15 mouse cellular contexts compared by ENCODE assay signal in the genomic region with DNA sequence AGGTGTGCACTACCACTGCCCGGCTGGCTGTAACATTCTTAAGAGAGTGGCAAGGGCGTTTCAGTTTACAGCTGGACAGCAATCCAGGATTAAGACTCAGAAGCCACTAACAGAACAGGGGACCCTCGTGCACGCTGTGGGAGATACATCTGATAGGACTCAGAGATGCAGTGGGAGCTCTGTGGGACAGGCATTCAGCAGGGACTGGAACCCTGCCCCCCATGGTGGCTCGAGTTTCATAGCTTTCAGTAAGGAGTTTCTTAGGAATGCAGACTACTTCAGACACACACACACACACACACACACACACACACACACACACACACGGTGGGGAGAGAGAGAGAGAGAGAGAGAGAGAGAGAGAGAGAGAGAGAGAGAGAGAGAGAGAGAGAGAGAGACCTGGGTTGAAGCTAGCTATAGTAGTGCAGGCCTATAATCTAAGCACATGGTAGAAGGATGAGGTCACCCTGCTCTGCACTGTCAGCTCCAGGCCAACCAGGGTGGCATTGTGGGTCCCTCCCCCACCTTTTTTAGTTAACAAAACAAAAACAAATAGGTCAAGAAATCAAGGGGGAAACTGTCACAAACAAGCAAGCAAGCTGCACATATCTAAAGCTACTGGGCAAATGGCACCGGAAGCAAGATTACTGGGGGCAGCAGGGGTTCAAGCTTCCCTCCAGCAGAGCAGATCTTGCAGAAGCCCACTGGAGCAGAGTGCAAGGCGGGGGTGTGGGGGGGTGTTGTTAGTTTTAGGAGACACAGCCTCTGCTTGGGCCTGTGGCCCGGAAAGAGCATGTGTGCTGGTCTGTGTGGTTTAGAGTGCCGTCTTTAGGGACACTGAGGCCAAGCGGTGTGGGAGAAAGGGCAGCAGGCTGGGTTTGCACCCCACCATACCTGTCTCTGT. TPM values are rescaled to one million over a fixed set of nuclear protein-coding genes. Genes with fewer than 3 reads are reported as not detected.
A peak's percentile ranks its signal among the peaks of the same experiment; 100 is the strongest.
DNase-seq lines count a peak whose midpoint lies in the region; ATAC-seq lines count a peak whose summit lies in the region.
"Had no signal": no experiment of that assay in that cellular context is flagged by ENCODE, and none has a peak within 500 bp of the region (broad histone marks: within the 10 kb centered on the region; RNA-seq: fewer than 3 reads in every experiment).

No protein-coding gene starts in this region.

- peak overlapping the region; percentile 62 for H3K27ac ChIP-seq in heart, embryonic 16.5 days (ENCODE audit: low read length)
- 0 out of 2 replicates have a peak overlapping the region, but pooled peaks have one; percentile 52 for H3K27ac ChIP-seq in neural tube, embryonic 13.5 days (replicated peaks)
- peak overlapping the region; percentile 55; the same call in 1 of the 2 replicates for H3K27ac ChIP-seq in kidney, embryonic 16.5 days (ENCODE audit: low read length)
- H3K27ac ChIP-seq: midbrain, embryonic 13.5 days had no signal

- H3K9ac ChIP-seq in heart, embryonic 16.5 days (ENCODE audit: low read length): no peak overlapping the region
- peak overlapping the region; percentile 38 for H3K9ac ChIP-seq in neural tube, embryonic 13.5 days
- H3K9ac ChIP-seq in kidney, embryonic 16.5 days (replicated peaks; ENCODE audit: low read length): no peak overlapping the region
- H3K9ac ChIP-seq: midbrain, embryonic 13.5 days had no signal

- no peak for ATAC-seq in heart, embryonic 16.5 days (replicated peaks; ENCODE audit: extremely low read depth, insufficient read depth, low FRiP score)
- no peak for ATAC-seq in neural tube, embryonic 13.5 days (ENCODE audit: low read depth)
- ATAC-seq in kidney, embryonic 16.5 days (ENCODE audit: low FRiP score, low TSS enrichment): peak; percentile 21; the same call in 1 of the 2 replicates
- ATAC-seq: inflammation-experienced regulatory T-cells, adult 6 months; midbrain, embryonic 13.5 days had no signal

- DNase-seq in heart, adult 8-10 months (ENCODE audit: low spot score): no peak
- DNase-seq in neural tube, embryonic 10.5 days (ENCODE audit: extremely low spot score, low spot score): no peak
- peak; percentile 65 for DNase-seq in lung, postnatal 10 days
- DNase-seq in Muller cell, postnatal 12 days (ENCODE audit: inconsistent ontology term): no peak
- DNase-seq in right cerebral cortex, adult 2 months (ENCODE audit: low spot score in 2 of 2): no peak
- DNase-seq: adrenal gland, postnatal 14 days; cerebellum, postnatal 14 days; right cerebral cortex, postnatal 25 days; thymus, postnatal 36 days had no signal

- 40% methylated on average over 11 of the region's 11 CpGs for WGBS in heart, embryonic 16.5 days
- 64% methylated on average over 10 of the region's 11 CpGs for WGBS in neural tube, embryonic 13.5 days
- WGBS in kidney, embryonic 16.5 days: 31% methylated on average over 10 of the region's 11 CpGs

- no peaks in the 10 kb centered on the region for H3K9me3 ChIP-seq in heart, embryonic 16.5 days (replicated peaks; ENCODE audit: control insufficient read depth, low read length)
- H3K9me3 ChIP-seq in neural tube, embryonic 13.5 days: no peaks in the 10 kb centered on the region
- H3K9me3 ChIP-seq in kidney, embryonic 16.5 days (ENCODE audit: low read length): no peaks in the 10 kb centered on the region
- H3K9me3 ChIP-seq: G1E; midbrain, embryonic 13.5 days had no signal

- no peak overlapping the region for H3K4me2 ChIP-seq in heart, embryonic 16.5 days (ENCODE audit: low read depth, low read length)
- H3K4me2 ChIP-seq in neural tube, embryonic 13.5 days: no peak overlapping the region
- no peak overlapping the region for H3K4me2 ChIP-seq in kidney, embryonic 16.5 days (replicated peaks; ENCODE audit: low read depth, low read length)
- H3K4me2 ChIP-seq: midbrain, embryonic 13.5 days had no signal

- H3K36me3 ChIP-seq in heart, embryonic 16.5 days (ENCODE audit: control insufficient read depth, insufficient read depth): no peaks in the 10 kb centered on the region
- peaks cover 30% of the 10 kb centered on the region for H3K36me3 ChIP-seq in neural tube, embryonic 13.5 days
- 0 out of 2 replicates have a peak, but pooled peaks cover 8% of the 10 kb centered on the region for H3K36me3 ChIP-seq in kidney, embryonic 16.5 days (ENCODE audit: insufficient read depth, low read length)

- H3K27me3 ChIP-seq in heart, embryonic 16.5 days (ENCODE audit: control insufficient read depth, insufficient read depth, low read length): no peaks in the 10 kb centered on the region
- H3K27me3 ChIP-seq in neural tube, embryonic 13.5 days: no peaks in the 10 kb centered on the region
- no peaks in the 10 kb centered on the region for H3K27me3 ChIP-seq in kidney, embryonic 16.5 days (ENCODE audit: insufficient read depth, low read length)
- H3K27me3 ChIP-seq: midbrain, embryonic 13.5 days had no signal

- H3K4me3 ChIP-seq in heart, embryonic 16.5 days (ENCODE audit: low read length): no peak overlapping the region
- no peak overlapping the region for H3K4me3 ChIP-seq in neural tube, embryonic 13.5 days
- no peak overlapping the region for H3K4me3 ChIP-seq in kidney, embryonic 16.5 days (ENCODE audit: low read length)
- H3K4me3 ChIP-seq: midbrain, embryonic 13.5 days had no signal

- peaks cover 34% of the 10 kb centered on the region for H3K4me1 ChIP-seq in heart, embryonic 16.5 days (ENCODE audit: control insufficient read depth, insufficient read depth, low read length)
- H3K4me1 ChIP-seq in neural tube, embryonic 13.5 days (replicated peaks): peaks cover 57% of the 10 kb centered on the region
- peaks cover 44% of the 10 kb centered on the region for H3K4me1 ChIP-seq in kidney, embryonic 16.5 days (ENCODE audit: insufficient read depth, low read length)

RNA-seq across cellular contexts. Expression of a gene that starts 12.6 kb away (rescaled TPM):
- 4.9 and 6.8 TPM in 2 replicates for polyA plus RNA-seq in heart, embryonic 16.5 days (2015; fragmentation: Nextera tagmentation; extraction: Ambion mirVana)
- total RNA-seq in heart, adult 8-10 months (2022): 10 to 100 TPM; 16.2 to 28.4 (median 19.5) TPM
- polyA plus RNA-seq in neural tube, embryonic 13.5 days (2015; fragmentation: Nextera tagmentation; extraction: Ambion mirVana): 15.9 and 16.2 TPM in 2 replicates
- polyA plus RNA-seq in kidney, embryonic 16.5 days (2015; fragmentation: Nextera tagmentation; extraction: Ambion mirVana): 11.2 and 11.4 TPM in 2 replicates
